Mouse (Mus musculus) embryonic facial prominence, embryonic 11.5 days (tissue): ENCODE measurements around the gene Lin7a. TPM values are rescaled to one million over a fixed set of nuclear protein-coding genes. Genes with fewer than 3 reads are reported as not detected.

Experiments used
- ATAC-seq: fragments of 200-750 bp; cut with Nextera tagmentation; replicated peaks from 2 replicates; pipeline ENCODE4 v1.8.0; 2017; ENCODE audit warnings: low read depth; ENCODE audit not compliant: insufficient number of reproducible peaks, low FRiP score, low TSS enrichment
- DNase-seq: peaks from one replicate; pipeline ENCODE4 v3.0.0-alpha.2; 2015; ENCODE audit warnings: low spot score
- H3K27ac ChIP-seq: fragments of 300-500 bp; sonication (generic); replicated peaks from 2 replicates; pipeline ENCODE4 v1.5.1; 2014; ENCODE audit warnings: mild to moderate bottlenecking, low read depth, low read length, control low read depth
- H3K27me3 ChIP-seq: fragments of 300-500 bp; sonication (generic); 2 replicates; pipeline ENCODE4 v1.6.1; 2014; ENCODE audit warnings: mild to moderate bottlenecking, low read length, moderate library complexity, mixed read lengths; ENCODE audit not compliant: control insufficient read depth, insufficient read depth
- H3K36me3 ChIP-seq: fragments of 300-500 bp; sonication (generic); replicated peaks from 2 replicates; pipeline ENCODE4 v1.6.1; 2014; ENCODE audit warnings: low read depth, mild to moderate bottlenecking, low read length, moderate library complexity, mixed read lengths; ENCODE audit not compliant: control insufficient read depth, insufficient read depth
- H3K4me1 ChIP-seq: fragments of 300-500 bp; sonication (generic); 2 replicates; pipeline ENCODE4 v1.6.1; 2014; ENCODE audit warnings: low read length, mixed read lengths; ENCODE audit not compliant: control insufficient read depth, insufficient read depth
- H3K4me2 ChIP-seq: fragments of 300-500 bp; sonication (generic); 2 replicates; pipeline ENCODE4 v1.6.1; 2014; ENCODE audit warnings: low read depth, mild to moderate bottlenecking, control low read depth, low read length, moderate library complexity
- H3K4me3 ChIP-seq: fragments of 300-500 bp; sonication (generic); 2 replicates; pipeline ENCODE4 v1.5.1; 2014; ENCODE audit warnings: low read depth, low read length, control low read depth
- H3K9ac ChIP-seq: fragments of 300-500 bp; sonication (generic); replicated peaks from 2 replicates; pipeline ENCODE4 v1.6.1; 2014; ENCODE audit warnings: mild to moderate bottlenecking, control low read depth, low read length
- H3K9me3 ChIP-seq: fragments of 300-500 bp; sonication (generic); replicated peaks from 2 replicates; pipeline ENCODE4 v1.6.1; 2016; ENCODE audit warnings: mild to moderate bottlenecking, low read length, inconsistent platforms, mixed read lengths; ENCODE audit not compliant: control insufficient read depth
- WGBS: fragments of 180-500 bp; shearing (Covaris S2); extraction: QIAGEN DNeasy Blood & Tissue Kit; methylation state at CpG from one replicate; pipeline ENCODE4 v1.1.7; 2014; 5-methylcytosine and 5-hydroxymethylcytosine counted together
- polyA plus RNA-seq: library from polyadenylated mRNA; unstranded; fragments of >200 nt; fragmentation: Nextera tagmentation; extraction: Ambion mirVana; gene quantifications from 2 replicates; pipeline ENCODE4 v1.2.1, GENCODE M21; 2014

Lin7a gene
- polyA plus RNA-seq, 1 experiment from 2014 or later = 4.0 TPM

DNA sequence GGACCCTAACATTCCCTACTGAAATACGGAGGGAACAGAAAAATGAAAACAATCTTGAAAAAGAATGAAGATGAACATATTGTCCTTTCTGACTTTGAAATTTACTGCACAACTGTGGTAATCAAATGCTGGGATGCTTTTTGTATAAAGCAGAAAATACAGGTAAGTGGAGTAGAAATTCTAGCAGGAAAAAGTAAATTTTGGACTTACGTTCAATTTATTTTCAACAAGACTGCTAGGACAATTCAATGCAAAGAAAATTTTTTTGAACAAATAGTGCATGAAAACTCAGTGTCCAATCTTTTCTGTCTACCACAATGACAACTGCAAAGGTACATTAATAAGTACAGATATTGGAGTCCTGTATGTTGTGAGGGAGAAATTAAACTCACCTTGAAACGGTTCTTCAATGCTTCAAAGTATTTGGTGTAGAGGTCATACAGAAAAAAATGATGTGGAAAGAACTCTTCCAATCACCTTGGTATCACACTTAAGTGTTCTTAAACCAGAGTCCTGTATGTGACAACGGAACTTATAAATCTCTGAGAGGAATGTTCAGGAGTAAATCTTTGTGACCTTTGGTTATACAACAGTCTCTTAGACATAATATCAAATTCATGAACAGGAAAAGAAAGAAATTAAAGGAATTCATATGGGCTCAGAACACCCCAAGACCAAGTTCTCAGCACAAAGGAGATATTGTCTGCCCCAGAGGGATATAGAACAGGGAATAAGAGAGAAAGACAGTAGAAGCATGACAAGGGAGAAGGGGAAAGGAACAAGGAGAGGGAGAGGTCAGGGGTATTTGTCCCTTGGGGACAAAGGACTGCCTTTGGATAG lies 26.6 kb upstream of the Lin7a start:
- Histone ChIP-seq H3K36me3 (no peaks in the 10 kb centered on the region), H3K4me3 (no peak overlapping the region), H3K4me2 (no peak overlapping the region), H3K9ac (no peak overlapping the region), H3K9me3 (no peaks in the 10 kb centered on the region), H3K27me3 (no peaks in the 10 kb centered on the region), H3K27ac (no peak overlapping the region), H3K4me1 (no peaks in the 10 kb centered on the region)
- WGBS = 82% methylated on average over 4 of the region's 4 CpGs
- DNase-seq (no peak), ATAC-seq (no peak)

DNA sequence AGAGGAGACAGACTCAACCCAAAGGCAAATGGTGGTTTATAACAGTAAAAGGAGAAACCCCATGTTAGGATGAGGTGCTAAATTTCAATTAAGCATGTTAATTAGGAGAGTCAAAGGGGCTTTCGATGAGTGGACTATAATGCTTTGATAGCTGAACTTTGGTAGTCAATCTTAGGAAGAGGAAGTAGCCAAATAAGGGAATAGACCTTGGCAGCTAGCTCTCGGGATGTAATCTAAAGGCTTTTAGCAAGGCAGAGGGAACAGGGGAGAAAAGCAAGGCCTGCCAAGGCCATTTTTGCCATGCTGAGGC lies 26.0 kb upstream of the Lin7a start:
- no peaks in the 10 kb centered on the region for H3K4me1 ChIP-seq
- H3K9me3 ChIP-seq = no peaks in the 10 kb centered on the region
- H3K27me3 ChIP-seq = no peaks in the 10 kb centered on the region
- 77% methylated on average over 2 of the region's 2 CpGs for WGBS
- H3K4me2 ChIP-seq = no peak overlapping the region
- no peak for DNase-seq
- H3K9ac ChIP-seq = no peak overlapping the region
- ATAC-seq = no peak
- H3K36me3 ChIP-seq = no peaks in the 10 kb centered on the region
- H3K4me3 ChIP-seq = no peak overlapping the region
- H3K27ac ChIP-seq = no peak overlapping the region

DNA sequence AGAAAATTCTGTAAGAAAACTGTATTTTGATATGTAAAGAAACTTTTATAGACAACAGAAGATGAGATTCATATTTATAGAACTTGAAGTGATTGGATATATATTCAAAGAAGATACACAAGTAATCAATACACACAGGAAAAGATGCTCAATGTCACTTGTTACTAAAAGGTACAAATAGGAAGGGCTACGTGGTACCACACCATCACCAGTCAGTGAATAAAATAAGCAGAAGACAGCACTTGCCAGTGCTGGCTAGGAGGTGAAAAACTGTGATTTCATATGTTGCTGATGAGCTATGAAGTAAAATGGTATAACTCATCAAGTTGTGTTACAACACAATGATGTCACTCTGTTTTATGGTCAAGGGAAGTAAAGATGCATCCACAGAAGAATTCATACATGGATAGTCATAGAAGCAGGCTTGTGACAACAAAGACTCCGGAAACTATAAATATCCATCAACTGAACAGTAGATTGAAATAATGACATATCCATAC lies 25.5 kb upstream of the Lin7a start:
- H3K27me3 ChIP-seq = no peaks in the 10 kb centered on the region
- no peaks in the 10 kb centered on the region for H3K36me3 ChIP-seq
- no peak overlapping the region for H3K27ac ChIP-seq
- no peaks in the 10 kb centered on the region for H3K9me3 ChIP-seq
- no peak for DNase-seq
- WGBS = 90% methylated on average over 2 of the region's 2 CpGs
- no peak overlapping the region for H3K4me3 ChIP-seq
- no peak for ATAC-seq
- H3K4me2 ChIP-seq = no peak overlapping the region
- H3K9ac ChIP-seq = no peak overlapping the region
- H3K4me1 ChIP-seq = no peaks in the 10 kb centered on the region

DNA sequence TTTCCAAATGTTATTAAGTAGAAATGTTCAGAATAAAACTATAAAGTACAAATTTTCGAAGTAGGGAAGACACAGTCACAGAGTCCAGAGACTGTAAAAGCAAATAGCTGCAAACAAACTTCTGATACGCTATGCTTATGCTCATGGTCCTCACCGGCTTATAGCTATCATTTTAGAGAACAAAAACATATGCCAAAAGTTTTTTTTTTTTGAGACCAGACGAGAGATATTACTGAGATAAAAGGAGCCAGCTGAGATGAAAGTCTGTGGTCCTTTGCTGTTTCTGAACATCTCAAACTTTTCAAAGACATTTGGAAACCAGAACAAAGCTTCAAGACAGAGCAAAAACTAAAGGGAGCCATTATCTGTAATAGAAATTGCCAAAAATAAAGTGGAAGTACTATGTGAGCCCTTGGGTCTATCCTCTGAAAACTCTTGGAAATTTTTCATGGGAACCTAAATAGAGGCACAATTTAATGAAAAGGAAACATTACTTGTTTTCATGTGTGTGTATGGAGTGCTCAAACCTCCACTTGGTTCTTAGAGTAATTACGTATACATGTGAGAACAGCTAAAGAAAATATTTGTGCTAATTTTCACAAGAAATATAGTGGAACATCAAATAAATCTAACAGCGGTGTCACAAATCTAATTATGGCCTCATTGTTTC lies 24.4 kb upstream of the Lin7a start:
- H3K4me2 ChIP-seq = no peak overlapping the region
- no peaks in the 10 kb centered on the region for H3K4me1 ChIP-seq
- H3K4me3 ChIP-seq = no peak overlapping the region
- H3K9ac ChIP-seq = no peak overlapping the region
- H3K9me3 ChIP-seq = no peaks in the 10 kb centered on the region
- 75% methylated on average over 6 of the region's 6 CpGs for WGBS
- no peaks in the 10 kb centered on the region for H3K36me3 ChIP-seq
- no peak for ATAC-seq
- no peak for DNase-seq
- H3K27me3 ChIP-seq = no peaks in the 10 kb centered on the region
- no peak overlapping the region for H3K27ac ChIP-seq

DNA sequence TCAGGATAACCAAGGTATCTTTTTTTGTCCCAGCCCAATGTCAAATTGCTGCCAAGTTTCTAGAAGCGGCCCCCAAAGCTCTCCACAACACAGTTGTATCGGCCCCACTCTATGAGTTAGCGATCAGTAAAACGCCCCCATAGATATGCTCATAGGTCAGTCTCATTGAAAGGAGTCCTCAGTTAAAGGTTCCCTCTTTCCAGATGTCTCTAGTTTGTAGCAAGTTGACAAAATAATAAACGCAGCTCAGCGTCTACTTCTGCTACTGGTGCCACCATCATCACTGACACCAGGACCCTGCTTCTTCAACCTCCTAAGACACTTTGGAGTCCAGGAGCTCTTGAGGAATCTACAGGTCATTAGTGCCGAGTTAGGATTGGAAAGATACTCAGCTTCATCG lies 23.0 kb upstream of the Lin7a start:
- no peak overlapping the region for H3K4me2 ChIP-seq
- H3K4me3 ChIP-seq = no peak overlapping the region
- no peaks in the 10 kb centered on the region for H3K36me3 ChIP-seq
- ATAC-seq = no peak
- no peaks in the 10 kb centered on the region for H3K27me3 ChIP-seq
- 91% methylated on average over 8 of the region's 8 CpGs for WGBS
- no peak overlapping the region for H3K27ac ChIP-seq
- no peak for DNase-seq
- no peaks in the 10 kb centered on the region for H3K4me1 ChIP-seq
- no peaks in the 10 kb centered on the region for H3K9me3 ChIP-seq
- H3K9ac ChIP-seq = no peak overlapping the region

DNA sequence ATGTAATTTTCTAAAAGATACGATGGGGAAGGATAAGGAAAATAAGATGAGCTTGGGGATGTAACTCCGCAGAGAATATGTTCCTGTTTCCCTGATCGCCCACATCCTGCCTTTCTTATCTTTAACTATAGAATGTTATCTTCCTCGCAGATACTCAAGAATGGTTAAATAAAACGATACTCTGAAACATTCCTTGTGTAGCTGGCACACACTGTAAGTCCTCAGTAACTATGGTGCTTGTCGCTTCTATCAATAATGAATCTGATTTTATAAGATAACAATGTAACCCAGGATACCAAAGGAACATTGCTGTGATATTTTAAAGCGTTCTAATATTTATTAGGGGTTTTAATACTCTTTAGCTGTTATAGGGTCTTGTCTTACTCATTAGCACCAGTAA lies 22.4 kb upstream of the Lin7a start:
- WGBS = 88% methylated on average over 7 of the region's 7 CpGs
- DNase-seq = no peak
- no peak overlapping the region for H3K9ac ChIP-seq
- no peaks in the 10 kb centered on the region for H3K9me3 ChIP-seq
- no peaks in the 10 kb centered on the region for H3K27me3 ChIP-seq
- H3K36me3 ChIP-seq = no peaks in the 10 kb centered on the region
- H3K4me3 ChIP-seq = no peak overlapping the region
- H3K4me1 ChIP-seq = no peaks in the 10 kb centered on the region
- H3K27ac ChIP-seq = no peak overlapping the region
- H3K4me2 ChIP-seq = no peak overlapping the region
- no peak for ATAC-seq

DNA sequence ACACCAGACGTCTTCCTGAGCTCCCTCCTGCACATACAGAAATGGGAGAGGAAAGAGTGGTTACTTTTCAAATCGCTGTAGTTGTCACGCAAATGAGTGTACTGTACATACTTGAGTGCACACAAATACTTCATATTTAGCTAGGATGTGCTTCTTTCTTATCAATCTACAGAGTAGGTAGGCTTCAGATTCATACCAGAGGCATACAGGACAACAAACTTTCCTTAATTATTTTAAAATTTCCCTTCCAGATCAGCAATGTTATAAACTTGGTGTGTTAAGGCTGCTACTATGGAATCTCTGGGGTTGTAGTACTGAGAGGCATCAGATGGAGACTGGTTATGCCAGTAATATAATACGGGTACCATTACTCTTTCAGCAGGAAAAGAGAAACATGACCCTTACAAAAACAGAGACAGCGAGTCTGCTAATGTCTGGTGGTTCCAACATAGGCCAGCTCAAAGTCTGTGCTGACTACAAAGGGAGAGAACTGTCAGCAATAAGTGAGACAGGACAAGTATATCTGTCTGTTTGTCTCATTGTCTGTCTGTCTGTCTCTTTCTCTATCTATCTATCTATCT lies 21.8 kb upstream of the Lin7a start:
- ATAC-seq = no peak
- 63% methylated on average over 5 of the region's 5 CpGs for WGBS
- no peak overlapping the region for H3K4me2 ChIP-seq

More for the DNA sequence above, 21.8 kb upstream of the Lin7a start:
- H3K4me3 ChIP-seq = no peak overlapping the region
- H3K36me3 ChIP-seq = no peaks in the 10 kb centered on the region
- H3K27ac ChIP-seq = no peak overlapping the region
- no peaks in the 10 kb centered on the region for H3K4me1 ChIP-seq
- H3K9me3 ChIP-seq = no peaks in the 10 kb centered on the region
- DNase-seq = peak; percentile 6
- no peak overlapping the region for H3K9ac ChIP-seq
- no peaks in the 10 kb centered on the region for H3K27me3 ChIP-seq
